Mouse (Mus musculus) liver, embryonic 14.5 days (tissue): ENCODE data around the gene Gm13279.
"Not testable (repeated sequence)": the region's sequence is repeated elsewhere in the genome, so short reads cannot be mapped to it uniquely, and the experiment has no call there.

ENCODE experiments used
- CTCF ChIP-seq: IDR thresholded peaks from 2 replicates; pipeline ENCODE4 v1.5.1; 2016; ENCODE audit warnings: antibody characterized with exemption, low read depth, control low read depth
- EP300 ChIP-seq: IDR thresholded peaks from 2 replicates; pipeline ENCODE4 v1.6.1; 2016; ENCODE audit warnings: antibody characterized with exemption, low read depth

DNA sequence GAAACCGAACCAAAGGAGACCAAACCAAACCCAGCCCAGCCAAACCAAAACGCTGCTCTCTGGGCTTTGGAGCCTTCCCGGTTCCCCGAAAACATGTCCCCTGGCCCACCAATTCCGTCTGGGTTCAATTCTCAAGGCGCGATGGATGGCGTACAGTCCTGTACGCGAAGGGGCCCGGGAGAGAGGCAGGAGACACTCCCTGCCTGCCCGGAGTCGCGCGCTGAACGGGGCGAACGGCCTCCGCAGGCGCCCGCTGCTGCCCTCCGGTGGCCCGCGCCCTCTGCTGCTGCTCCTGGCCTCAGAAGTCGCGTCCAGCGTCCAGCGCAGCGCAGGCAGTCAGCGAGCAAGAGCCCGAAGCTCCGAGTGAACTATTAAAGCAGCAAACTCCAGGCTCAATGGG is 23.7 kb upstream of the Gm13279 start, which contains the start of gene Gm13290:
- TF ChIP-seq CTCF, EP300: not testable (repeated sequence)
